Comparison of ENCODE assay signal across 8 mouse cellular contexts in the genomic region with DNA sequence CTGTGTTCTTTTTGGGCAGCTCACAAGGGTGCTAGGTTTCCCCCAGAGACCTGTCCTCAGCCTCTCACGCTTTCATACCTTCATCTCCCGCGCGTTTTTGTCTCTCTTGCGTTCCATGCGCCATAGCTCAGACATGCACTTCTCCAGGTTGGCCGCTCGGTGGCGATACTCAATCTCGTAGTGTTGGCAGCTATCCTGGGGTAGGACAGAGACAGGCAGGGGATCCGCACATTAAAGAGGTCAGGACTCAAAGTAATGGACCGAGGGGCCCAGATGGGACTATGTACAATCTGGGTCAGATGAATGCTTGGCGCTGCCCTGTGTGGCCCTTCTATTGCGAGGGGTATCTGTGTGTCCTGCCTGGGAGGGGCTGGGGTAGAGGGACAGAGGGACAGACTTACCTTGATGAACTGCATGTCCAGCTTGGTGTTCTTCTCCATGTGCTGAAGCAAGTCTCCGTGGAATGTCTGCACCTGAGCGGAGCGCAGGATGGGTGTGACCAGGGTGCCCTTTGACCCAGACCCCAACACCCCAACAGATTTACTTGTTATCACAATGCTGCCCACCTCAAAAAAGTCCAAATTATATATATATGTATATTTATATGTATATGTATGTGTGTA. TPM values are rescaled to one million over a fixed set of nuclear protein-coding genes. Genes with fewer than 3 reads are reported as not detected.
A peak's percentile ranks its signal among the peaks of the same experiment; 100 is the strongest.
DNase-seq lines count a peak whose midpoint lies in the region; ATAC-seq lines count a peak whose summit lies in the region.

No protein-coding gene starts in this region.

- no peak overlapping the region for H3K9ac ChIP-seq in hindbrain, embryonic 11.5 days (ENCODE audit: low read depth, low read length)
- peak overlapping the region; percentile 35 for H3K9ac ChIP-seq in neural tube, embryonic 13.5 days

- peaks cover 23% of the 10 kb centered on the region for H3K4me1 ChIP-seq in embryonic facial prominence, embryonic 10.5 days
- no peaks in the 10 kb centered on the region for H3K4me1 ChIP-seq in hindbrain, embryonic 11.5 days (replicated peaks; ENCODE audit: control insufficient read depth, insufficient read depth, low read length)
- peaks cover 21% of the 10 kb centered on the region for H3K4me1 ChIP-seq in neural tube, embryonic 13.5 days (replicated peaks)

- H3K9me3 ChIP-seq in embryonic facial prominence, embryonic 10.5 days, result no peaks in the 10 kb centered on the region
- no peaks in the 10 kb centered on the region for H3K9me3 ChIP-seq in hindbrain, embryonic 11.5 days (ENCODE audit: control insufficient read depth, low read length)
- H3K9me3 ChIP-seq in neural tube, embryonic 13.5 days, result no peaks in the 10 kb centered on the region

- H3K4me2 ChIP-seq in hindbrain, embryonic 11.5 days (replicated peaks; ENCODE audit: low read depth, low read length), result peak overlapping the region; percentile 48
- peak overlapping the region; percentile 73 for H3K4me2 ChIP-seq in neural tube, embryonic 13.5 days

- WGBS in embryonic facial prominence, embryonic 10.5 days, result 13% methylated on average over 17 of the region's 17 CpGs
- 13% methylated on average over 17 of the region's 17 CpGs for WGBS in hindbrain, embryonic 11.5 days
- WGBS in neural tube, embryonic 13.5 days, result 16% methylated on average over 17 of the region's 17 CpGs

- H3K27ac ChIP-seq in embryonic facial prominence, embryonic 10.5 days (replicated peaks), result 0 out of 2 replicates have a peak overlapping the region, but pooled peaks have one; percentile 69
- H3K27ac ChIP-seq in hindbrain, embryonic 11.5 days (ENCODE audit: low read depth, low read length), result no peak overlapping the region
- H3K27ac ChIP-seq in neural tube, embryonic 13.5 days (replicated peaks), result no peak overlapping the region

- DNase-seq in layer of hippocampus, postnatal 10 days (ENCODE audit: low spot score in 2 of 2), result peak; percentile 59 to 69
- no peak for DNase-seq in layer of hippocampus, adult 11-12 months (ENCODE audit: low spot score)
- DNase-seq in MN1 (ENCODE audit: low spot score), result peak; percentile 81
- DNase-seq in embryonic facial prominence, embryonic 10.5 days (ENCODE audit: low spot score), result peak; percentile 72
- DNase-seq in hindbrain, embryonic 11.5 days (ENCODE audit: low spot score), result peak; percentile 78
- peak; percentile 32 to 52 for DNase-seq in lung, adult 18-20 months
- DNase-seq in cerebellum, adult 8-10 months, result no peak

- ATAC-seq in hindbrain, embryonic 11.5 days (ENCODE audit: low FRiP score), result peak; percentile 51; the same call in 1 of the 2 replicates
- ATAC-seq in neural tube, embryonic 13.5 days (ENCODE audit: low read depth), result peak; percentile 60

- H3K27me3 ChIP-seq in embryonic facial prominence, embryonic 10.5 days (replicated peaks; ENCODE audit: low read depth, poor library complexity, severe bottlenecking), result peaks cover 60% of the 10 kb centered on the region
- 0 out of 2 replicates have a peak, but pooled peaks cover 2% of the 10 kb centered on the region for H3K27me3 ChIP-seq in hindbrain, embryonic 11.5 days (ENCODE audit: control insufficient read depth, insufficient read depth, low read length)
- peaks cover 5% of the 10 kb centered on the region; the same call in 1 of the 2 replicates for H3K27me3 ChIP-seq in neural tube, embryonic 13.5 days

- H3K36me3 ChIP-seq in embryonic facial prominence, embryonic 10.5 days (replicated peaks), result no peaks in the 10 kb centered on the region
- H3K36me3 ChIP-seq in hindbrain, embryonic 11.5 days (ENCODE audit: control insufficient read depth, insufficient read depth, low read length), result no peaks in the 10 kb centered on the region
- H3K36me3 ChIP-seq in neural tube, embryonic 13.5 days, result no peaks in the 10 kb centered on the region

- H3K4me3 ChIP-seq in embryonic facial prominence, embryonic 10.5 days, result peak overlapping the region; percentile 59
- peak overlapping the region; percentile 23 for H3K4me3 ChIP-seq in hindbrain, embryonic 11.5 days (ENCODE audit: low read depth, low read length)
- peak overlapping the region; percentile 36 for H3K4me3 ChIP-seq in neural tube, embryonic 13.5 days

RNA-seq across cellular contexts. Expression of gene Baiap2l2, which starts 14.1 kb away (rescaled TPM):
- 1 to 10 TPM; 2.8 to 4.8 TPM for total RNA-seq in layer of hippocampus, postnatal 10 days (2021)
- polyA plus RNA-seq in embryonic facial prominence, embryonic 10.5 days (2016; fragmentation: Nextera tagmentation; extraction: Ambion mirVana), result 2.5 and 6.0 TPM in 2 replicates
- polyA plus RNA-seq in hindbrain, embryonic 11.5 days (2014; fragmentation: Nextera tagmentation; extraction: Ambion mirVana), result 1.4 and 1.5 TPM in 2 replicates
- 2.7 TPM in 2 replicates for polyA plus RNA-seq in neural tube, embryonic 13.5 days (2015; fragmentation: Nextera tagmentation; extraction: Ambion mirVana)

RNA-seq across cellular contexts. Expression of gene Slc16a8, which starts 16.7 kb away (rescaled TPM):
- under 1 TPM in 1 of 2 experiments, not detected in 1; 0.41 TPM for total RNA-seq in layer of hippocampus, postnatal 10 days (2021)
- 0.16 and 0.34 TPM in 2 replicates for polyA plus RNA-seq in embryonic facial prominence, embryonic 10.5 days (2016; fragmentation: Nextera tagmentation; extraction: Ambion mirVana)
- polyA plus RNA-seq in hindbrain, embryonic 11.5 days (2014; fragmentation: Nextera tagmentation; extraction: Ambion mirVana), result 0.26 TPM in 1 of 2 replicates, not detected in the other
- polyA plus RNA-seq in neural tube, embryonic 13.5 days (2015; fragmentation: Nextera tagmentation; extraction: Ambion mirVana), result 0.43 and 0.50 TPM in 2 replicates

RNA-seq across cellular contexts. Expression of gene Gm49486, which starts 42.0 kb away (rescaled TPM):
- 1 to 10 TPM in 1 of 2 experiments, under 1 TPM in 1; 0.80 to 1.0 TPM for total RNA-seq in layer of hippocampus, postnatal 10 days (2021)
- polyA plus RNA-seq in embryonic facial prominence, embryonic 10.5 days (2016; fragmentation: Nextera tagmentation; extraction: Ambion mirVana), result 0.29 and 0.35 TPM in 2 replicates
- polyA plus RNA-seq in hindbrain, embryonic 11.5 days (2014; fragmentation: Nextera tagmentation; extraction: Ambion mirVana), result 0.35 and 0.68 TPM in 2 replicates
- polyA plus RNA-seq in neural tube, embryonic 13.5 days (2015; fragmentation: Nextera tagmentation; extraction: Ambion mirVana), result 1.7 and 2.0 TPM in 2 replicates

RNA-seq across cellular contexts. Expression of gene Pick1, which starts 42.3 kb away (rescaled TPM):
- 10 to 100 TPM; 53.0 to 55.1 TPM for total RNA-seq in layer of hippocampus, postnatal 10 days (2021)
- 45.6 and 50.1 TPM in 2 replicates for polyA plus RNA-seq in embryonic facial prominence, embryonic 10.5 days (2016; fragmentation: Nextera tagmentation; extraction: Ambion mirVana)
- 23.5 and 28.0 TPM in 2 replicates for polyA plus RNA-seq in hindbrain, embryonic 11.5 days (2014; fragmentation: Nextera tagmentation; extraction: Ambion mirVana)
- polyA plus RNA-seq in neural tube, embryonic 13.5 days (2015; fragmentation: Nextera tagmentation; extraction: Ambion mirVana), result 75.0 and 88.0 TPM in 2 replicates

RNA-seq across cellular contexts. Expression of gene Pla2g6, which starts 57.0 kb away (rescaled TPM):
- 10 to 100 TPM; 18.3 to 22.5 TPM for total RNA-seq in layer of hippocampus, postnatal 10 days (2021)
- polyA plus RNA-seq in embryonic facial prominence, embryonic 10.5 days (2016; fragmentation: Nextera tagmentation; extraction: Ambion mirVana), result 18.4 and 20.4 TPM in 2 replicates
- polyA plus RNA-seq in hindbrain, embryonic 11.5 days (2014; fragmentation: Nextera tagmentation; extraction: Ambion mirVana), result 18.0 and 20.4 TPM in 2 replicates
- 33.3 and 34.1 TPM in 2 replicates for polyA plus RNA-seq in neural tube, embryonic 13.5 days (2015; fragmentation: Nextera tagmentation; extraction: Ambion mirVana)

Comparison
In these comparisons a context has a peak if more than half of its experiments do, and no peak if none do; other contexts are left out.
1. DNase-seq: peak in layer of hippocampus, postnatal 10 days (2 of 2), MN1 (single experiment), embryonic facial prominence, embryonic 10.5 days (single experiment), hindbrain, embryonic 11.5 days (single experiment) and lung, adult 18-20 months (2 of 2); none in layer of hippocampus, adult 11-12 months (single experiment) and cerebellum, adult 8-10 months (single experiment).
2. Peak in every context shown above with its lines, with median percentiles within 50 percentile points of each other: H3K4me3 ChIP-seq.